Mouse (Mus musculus) intestine, embryonic 15.5 days (tissue): ENCODE data around the gene Mrpl46. TPM values are rescaled to one million over a fixed set of nuclear protein-coding genes. Genes with fewer than 3 reads are reported as not detected.

ENCODE experiments used
- ATAC-seq: fragments of 200-750 bp; cut with Nextera tagmentation; 2 replicates; pipeline ENCODE4 v1.8.0; 2017; ENCODE audit warnings: moderate TSS enrichment, moderate library complexity
- H3K27ac ChIP-seq: fragments of 300-500 bp; sonication (generic); 2 replicates; pipeline ENCODE4 v1.5.1; 2015; ENCODE audit warnings: mild to moderate bottlenecking, inconsistent platforms
- H3K27me3 ChIP-seq: fragments of 300-500 bp; sonication (generic); replicated peaks from 2 replicates; pipeline ENCODE4 v1.6.1; 2015; ENCODE audit warnings: inconsistent platforms
- H3K36me3 ChIP-seq: fragments of 300-500 bp; sonication (generic); 2 replicates; pipeline ENCODE4 v1.6.1; 2015; ENCODE audit warnings: inconsistent platforms
- H3K4me1 ChIP-seq: fragments of 300-500 bp; sonication (generic); replicated peaks from 2 replicates; pipeline ENCODE4 v1.6.1; 2015; ENCODE audit warnings: inconsistent platforms
- H3K4me2 ChIP-seq: fragments of 300-500 bp; sonication (generic); replicated peaks from 2 replicates; pipeline ENCODE4 v1.6.1; 2015; ENCODE audit warnings: mild to moderate bottlenecking, inconsistent platforms
- H3K4me3 ChIP-seq: fragments of 300-500 bp; sonication (generic); replicated peaks from 2 replicates; pipeline ENCODE4 v1.5.1; 2015; ENCODE audit warnings: inconsistent platforms
- H3K9ac ChIP-seq: fragments of 300-500 bp; sonication (generic); 2 replicates; pipeline ENCODE4 v1.6.1; 2015; ENCODE audit warnings: inconsistent platforms
- H3K9me3 ChIP-seq: fragments of 300-500 bp; sonication (generic); 2 replicates; pipeline ENCODE4 v1.6.1; 2016; ENCODE audit warnings: inconsistent platforms
- WGBS: fragments of 180-500 bp; shearing (Covaris S2); methylation state at CpG from one replicate; pipeline ENCODE4 v1.1.7; 2015; 5-methylcytosine and 5-hydroxymethylcytosine counted together
- polyA plus RNA-seq: library from polyadenylated mRNA; unstranded; fragments of >200 nt; fragmentation: Nextera tagmentation; extraction: Ambion mirVana; gene quantifications from 2 replicates; pipeline ENCODE4 v1.2.1, GENCODE M21; 2015

The Mrpl46 gene
- polyA plus RNA-seq, 1 experiment from 2014 or later, result 88.6 TPM

GRCm38 (mm10) chr7:78763801-78764200 lies 19.5 kb downstream of the Mrpl46 start:
- H3K4me2 ChIP-seq, result no peak overlapping the region
- H3K27ac ChIP-seq, result no peak overlapping the region
- WGBS, result 89% methylated on average over 3 of the region's 3 CpGs
- 0 out of 2 replicates have a peak, but pooled peaks cover 3% of the 10 kb centered on the region for H3K4me1 ChIP-seq
- no peaks in the 10 kb centered on the region for H3K36me3 ChIP-seq
- H3K9me3 ChIP-seq, result no peaks in the 10 kb centered on the region
- no peak for ATAC-seq
- no peaks in the 10 kb centered on the region for H3K27me3 ChIP-seq
- no peak overlapping the region for H3K4me3 ChIP-seq
- no peak overlapping the region for H3K9ac ChIP-seq

- H3K9ac ChIP-seq, result no peak overlapping the region
- H3K4me2 ChIP-seq, result no peak overlapping the region
- no peaks in the 10 kb centered on the region for H3K27me3 ChIP-seq
- no peak overlapping the region for H3K27ac ChIP-seq
- no peaks in the 10 kb centered on the region for H3K36me3 ChIP-seq
- ATAC-seq, result no peak
- no peaks in the 10 kb centered on the region for H3K9me3 ChIP-seq
- H3K4me3 ChIP-seq, result no peak overlapping the region
- WGBS, result 64% methylated on average over 8 of the region's 8 CpGs
- no peaks in the 10 kb centered on the region for H3K4me1 ChIP-seq
Observed at GRCm38 (mm10) chr7:78754458-78755000, 28.8 kb downstream of the Mrpl46 start.

GRCm38 (mm10) chr7:78753752-78754457 lies 29.4 kb downstream of the Mrpl46 start:
- Histone ChIP-seq H3K4me1 (no peaks in the 10 kb centered on the region), H3K27me3 (no peaks in the 10 kb centered on the region), H3K9ac (no peak overlapping the region), H3K36me3 (no peaks in the 10 kb centered on the region), H3K9me3 (no peaks in the 10 kb centered on the region), H3K4me2 (no peak overlapping the region), H3K4me3 (no peak overlapping the region), H3K27ac (no peak overlapping the region)
- 82% methylated on average over 7 of the region's 7 CpGs for WGBS
- no peak for ATAC-seq

- no peak overlapping the region for H3K4me3 ChIP-seq
- no peaks in the 10 kb centered on the region for H3K27me3 ChIP-seq
- H3K9ac ChIP-seq, result no peak overlapping the region
- H3K36me3 ChIP-seq, result no peaks in the 10 kb centered on the region
- H3K9me3 ChIP-seq, result no peaks in the 10 kb centered on the region
- WGBS, result 86% methylated on average over 4 of the region's 4 CpGs
- H3K4me2 ChIP-seq, result no peak overlapping the region
- no peaks in the 10 kb centered on the region for H3K4me1 ChIP-seq
- ATAC-seq, result no peak
- no peak overlapping the region for H3K27ac ChIP-seq
Observed at GRCm38 (mm10) chr7:78752961-78753360, 30.4 kb downstream of the Mrpl46 start.

- Histone ChIP-seq H3K9me3 (no peaks in the 10 kb centered on the region), H3K4me3 (no peak overlapping the region), H3K4me2 (no peak overlapping the region), H3K9ac (no peak overlapping the region), H3K27me3 (no peaks in the 10 kb centered on the region), H3K27ac (no peak overlapping the region), H3K4me1 (no peaks in the 10 kb centered on the region), H3K36me3 (no peaks in the 10 kb centered on the region)
- no peak for ATAC-seq
- 60% methylated on average over 5 of the region's 5 CpGs for WGBS
Observed at GRCm38 (mm10) chr7:78743731-78744385, 39.5 kb downstream of the Mrpl46 start.

GRCm38 (mm10) chr7:78739351-78740000 lies 43.9 kb downstream of the Mrpl46 start:
- Histone ChIP-seq H3K4me2 (no peak overlapping the region), H3K27me3 (no peaks in the 10 kb centered on the region), H3K4me3 (no peak overlapping the region), H3K36me3 (no peaks in the 10 kb centered on the region), H3K4me1 (no peaks in the 10 kb centered on the region), H3K9ac (no peak overlapping the region), H3K9me3 (no peaks in the 10 kb centered on the region), H3K27ac (no peak overlapping the region)
- WGBS, result 79% methylated on average over 8 of the region's 8 CpGs
- ATAC-seq, result no peak

GRCm38 (mm10) chr7:78737614-78738210 lies 45.6 kb downstream of the Mrpl46 start, which contains the start of gene Ntrk3:
TSS of gene Ntrk3 (minus strand) at chr7:78738012.
- 81% methylated on average over 5 of the region's 5 CpGs for WGBS
- no peaks in the 10 kb centered on the region for H3K36me3 ChIP-seq

GRCm38 (mm10) chr7:78737196-78737595 lies 46.1 kb downstream of the Mrpl46 start:
- H3K4me3 ChIP-seq, result no peak overlapping the region
- no peaks in the 10 kb centered on the region for H3K36me3 ChIP-seq
- 92% methylated on average over 6 of the region's 6 CpGs for WGBS
- no peaks in the 10 kb centered on the region for H3K27me3 ChIP-seq
- H3K27ac ChIP-seq, result no peak overlapping the region
- H3K9ac ChIP-seq, result no peak overlapping the region
- H3K4me1 ChIP-seq, result no peaks in the 10 kb centered on the region
- H3K4me2 ChIP-seq, result no peak overlapping the region
- H3K9me3 ChIP-seq, result no peaks in the 10 kb centered on the region
- ATAC-seq, result no peak

More at GRCm38 (mm10) chr7:78737614-78738210, 45.6 kb downstream of the Mrpl46 start, which contains the start of gene Ntrk3:
- Histone ChIP-seq H3K4me2 (no peak within 1 kb of the TSS), H3K9me3 (no peaks in the 10 kb centered on the region), H3K9ac (no peak within 1 kb of the TSS), H3K4me3 (no peak within 1 kb of the TSS), H3K4me1 (no peaks in the 10 kb centered on the region), H3K27ac (no peak within 1 kb of the TSS), H3K27me3 (no peaks in the 10 kb centered on the region)
- no peak for ATAC-seq

GRCm38 (mm10) chr7:78731391-78731790 lies 51.9 kb downstream of the Mrpl46 start:
- Histone ChIP-seq H3K4me3 (no peak overlapping the region), H3K27ac (no peak overlapping the region), H3K9ac (no peak overlapping the region), H3K9me3 (no peaks in the 10 kb centered on the region), H3K4me1 (no peaks in the 10 kb centered on the region), H3K36me3 (no peaks in the 10 kb centered on the region), H3K4me2 (no peak overlapping the region), H3K27me3 (no peaks in the 10 kb centered on the region)
- ATAC-seq, result no peak
- WGBS, result 65% methylated on average over 8 of the region's 8 CpGs

Other genes starting within 250 kb of the Mrpl46 start
- 2.3 and 2.9 TPM in 2 replicates for gene Ntrk3, start 45.5 kb downstream of the Mrpl46 start, polyA plus RNA-seq
- 58.9 and 63.7 TPM in 2 replicates for gene Mrps11, start 412 bp downstream of the Mrpl46 start, polyA plus RNA-seq
- 15.1 and 15.7 TPM in 2 replicates for gene Det1, start 63.7 kb upstream of the Mrpl46 start, polyA plus RNA-seq
- gene Aen, start 112.3 kb upstream of the Mrpl46 start, polyA plus RNA-seq, result 35.6 and 40.6 TPM in 2 replicates
- gene Isg20, start 129.9 kb upstream of the Mrpl46 start, polyA plus RNA-seq, result 4.5 and 5.8 TPM in 2 replicates